Mouse (Mus musculus): ENCODE data around the gene Gm10521. TPM values are rescaled to one million over a fixed set of nuclear protein-coding genes. Genes with fewer than 3 reads are reported as not detected.
A peak's percentile ranks its signal among the peaks of the same experiment; 100 is the strongest.

Gene Gm10521
- polyA plus RNA-seq, 1 experiment from 2014 or later = not detected

GRCm38 (mm10) chr1:171917305-171918039, 22.0 kb downstream of the Gm10521 start, which contains the start of gene Slamf6:
Slamf6 (plus strand) TSS chr1:171917515.
- Histone ChIP-seq H3K4me1 (ENCODE audit: control insufficient read depth in 2 of 2, insufficient read depth in 2 of 2, low read length in 2 of 2) (no peaks in the 10 kb centered on the region), H3K9ac (ENCODE audit: low read length) (no peak within 1 kb of the TSS), H3K27me3 (ENCODE audit: control insufficient read depth, insufficient read depth, low read length) (no peaks in the 10 kb centered on the region), H3K9me3 (ENCODE audit: control insufficient read depth, low read length) (no peaks in the 10 kb centered on the region), H3K4me2 (ENCODE audit: low read length) (peak within 1 kb of the TSS; percentile 49), H3K4me3 (ENCODE audit: control insufficient read depth in 1 of 2, insufficient read depth in 1 of 2, low read depth in 1 of 2, low read length in 2 of 2) (no peak within 1 kb of the TSS), H3K36me3 (ENCODE audit: control insufficient read depth, insufficient read depth, low read length) (no peaks in the 10 kb centered on the region), H3K27ac (replicated peaks in 1 of 2; ENCODE audit: control insufficient read depth in 1 of 2, insufficient read depth in 1 of 2, low read depth in 2 of 2, low read length in 2 of 2) (no peak within 1 kb of the TSS)
- WGBS = 54% methylated on average over 14 of the region's 14 CpGs
- ATAC-seq (ENCODE audit: insufficient number of reproducible peaks, insufficient read depth, low FRiP score, low read depth) = no peak

GRCm38 (mm10) chr1:171918136-171918920, 22.9 kb downstream of the Gm10521 start:
- H3K4me1 ChIP-seq (ENCODE audit: control insufficient read depth in 2 of 2, insufficient read depth in 2 of 2, low read length in 2 of 2) = no peaks in the 10 kb centered on the region
- H3K36me3 ChIP-seq (ENCODE audit: control insufficient read depth, insufficient read depth, low read length) = no peaks in the 10 kb centered on the region
- no peak overlapping the region for H3K4me3 ChIP-seq (ENCODE audit: control insufficient read depth in 1 of 2, insufficient read depth in 1 of 2, low read depth in 1 of 2, low read length in 2 of 2)
- no peak for ATAC-seq (ENCODE audit: insufficient number of reproducible peaks, insufficient read depth, low FRiP score, low read depth)
- no peak overlapping the region for H3K9ac ChIP-seq (ENCODE audit: low read length)
- 61% methylated on average over 12 of the region's 12 CpGs for WGBS
- H3K4me2 ChIP-seq (ENCODE audit: low read length) = peak overlapping the region; percentile 49
- no peaks in the 10 kb centered on the region for H3K9me3 ChIP-seq (ENCODE audit: control insufficient read depth, low read length)
- H3K27ac ChIP-seq (replicated peaks in 1 of 2; ENCODE audit: control insufficient read depth in 1 of 2, insufficient read depth in 1 of 2, low read depth in 2 of 2, low read length in 2 of 2) = no peak overlapping the region
- H3K27me3 ChIP-seq (ENCODE audit: control insufficient read depth, insufficient read depth, low read length) = no peaks in the 10 kb centered on the region

DNA sequence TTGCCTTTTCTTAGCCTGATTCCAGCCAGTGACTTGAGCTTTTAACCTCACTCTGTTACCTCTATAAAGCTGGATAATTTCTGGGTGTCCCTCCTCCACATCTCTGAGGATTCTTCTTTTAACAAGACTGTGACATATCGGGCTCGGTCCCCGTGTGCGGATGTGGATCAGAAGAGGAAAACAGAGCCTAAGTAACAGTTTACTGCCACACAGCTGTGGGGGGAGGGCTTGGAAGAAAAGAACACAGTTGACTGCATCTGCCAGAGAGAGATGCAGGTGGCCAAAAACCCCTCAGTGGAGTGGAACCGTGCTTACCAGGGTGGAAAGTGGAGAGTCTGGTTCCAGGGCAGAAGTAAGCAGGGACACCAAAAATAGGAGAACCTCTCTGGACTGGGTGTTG, 23.7 kb downstream of the Gm10521 start:
- WGBS = 82% methylated on average over 5 of the region's 5 CpGs
- H3K4me1 ChIP-seq (ENCODE audit: control insufficient read depth in 2 of 2, insufficient read depth in 2 of 2, low read length in 2 of 2) = no peaks in the 10 kb centered on the region

GRCm38 (mm10) chr1:171919901-171920510, 24.5 kb downstream of the Gm10521 start:
- 79% methylated on average over 6 of the region's 6 CpGs for WGBS
- ATAC-seq (ENCODE audit: insufficient number of reproducible peaks, insufficient read depth, low FRiP score, low read depth) = no peak
- Histone ChIP-seq H3K4me1 (ENCODE audit: control insufficient read depth in 2 of 2, insufficient read depth in 2 of 2, low read length in 2 of 2) (no peaks in the 10 kb centered on the region), H3K36me3 (ENCODE audit: control insufficient read depth, insufficient read depth, low read length) (no peaks in the 10 kb centered on the region), H3K9me3 (ENCODE audit: control insufficient read depth, low read length) (no peaks in the 10 kb centered on the region), H3K27me3 (ENCODE audit: control insufficient read depth, insufficient read depth, low read length) (no peaks in the 10 kb centered on the region), H3K4me2 (ENCODE audit: low read length) (no peak overlapping the region), H3K9ac (ENCODE audit: low read length) (no peak overlapping the region), H3K4me3 (ENCODE audit: control insufficient read depth in 1 of 2, insufficient read depth in 1 of 2, low read depth in 1 of 2, low read length in 2 of 2) (no peak overlapping the region), H3K27ac (replicated peaks in 1 of 2; ENCODE audit: control insufficient read depth in 1 of 2, insufficient read depth in 1 of 2, low read depth in 2 of 2, low read length in 2 of 2) (no peak overlapping the region)

More for the DNA sequence above, 23.7 kb downstream of the Gm10521 start:
- H3K4me2 ChIP-seq (ENCODE audit: low read length) = no peak overlapping the region
- no peaks in the 10 kb centered on the region for H3K27me3 ChIP-seq (ENCODE audit: control insufficient read depth, insufficient read depth, low read length)
- H3K36me3 ChIP-seq (ENCODE audit: control insufficient read depth, insufficient read depth, low read length) = no peaks in the 10 kb centered on the region
- no peak overlapping the region for H3K27ac ChIP-seq (replicated peaks in 1 of 2; ENCODE audit: control insufficient read depth in 1 of 2, insufficient read depth in 1 of 2, low read depth in 2 of 2, low read length in 2 of 2)
- H3K9ac ChIP-seq (ENCODE audit: low read length) = no peak overlapping the region
- H3K4me3 ChIP-seq (ENCODE audit: control insufficient read depth in 1 of 2, insufficient read depth in 1 of 2, low read depth in 1 of 2, low read length in 2 of 2) = no peak overlapping the region
- H3K9me3 ChIP-seq (ENCODE audit: control insufficient read depth, low read length) = no peaks in the 10 kb centered on the region
- ATAC-seq (ENCODE audit: insufficient number of reproducible peaks, insufficient read depth, low FRiP score, low read depth) = no peak

DNA sequence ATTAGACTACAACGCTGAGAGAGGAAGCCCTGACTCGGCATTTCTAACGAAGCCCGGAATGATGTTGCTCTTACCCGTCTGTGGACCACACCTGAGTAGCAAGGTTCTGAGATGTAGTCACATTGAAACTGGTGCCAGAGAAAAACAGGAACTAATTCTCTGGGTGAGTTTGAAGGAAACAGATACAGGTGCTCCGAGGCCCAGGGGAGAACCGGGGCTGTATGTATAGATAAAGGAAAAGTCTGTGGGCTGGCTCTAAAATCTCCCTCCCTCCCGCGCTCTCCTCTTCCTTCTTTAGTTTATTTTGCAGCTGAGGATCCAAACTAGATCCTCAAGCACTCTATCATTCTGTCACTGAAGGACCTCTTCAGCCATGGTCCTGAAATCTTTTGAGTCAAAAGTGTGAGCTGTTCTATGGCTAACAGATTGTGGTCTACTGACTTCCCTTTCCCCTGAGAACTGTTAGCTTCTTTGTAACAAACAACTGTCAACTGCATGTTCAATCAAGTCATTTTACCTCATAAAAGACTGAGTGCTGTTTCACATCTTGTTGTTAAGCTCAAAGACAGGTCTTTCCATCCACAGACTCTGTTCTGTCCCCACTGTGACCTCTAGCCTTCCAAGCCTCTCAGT, 25.6 kb downstream of the Gm10521 start:
- H3K4me2 ChIP-seq (ENCODE audit: low read length) = no peak overlapping the region
- no peaks in the 10 kb centered on the region for H3K9me3 ChIP-seq (ENCODE audit: control insufficient read depth, low read length)
- 77% methylated on average over 9 of the region's 9 CpGs for WGBS
- H3K4me3 ChIP-seq (ENCODE audit: control insufficient read depth in 1 of 2, insufficient read depth in 1 of 2, low read depth in 1 of 2, low read length in 2 of 2) = no peak overlapping the region
- no peaks in the 10 kb centered on the region for H3K4me1 ChIP-seq (ENCODE audit: control insufficient read depth in 2 of 2, insufficient read depth in 2 of 2, low read length in 2 of 2)
- ATAC-seq (ENCODE audit: insufficient number of reproducible peaks, insufficient read depth, low FRiP score, low read depth) = no peak
- no peak overlapping the region for H3K27ac ChIP-seq (replicated peaks in 1 of 2; ENCODE audit: control insufficient read depth in 1 of 2, insufficient read depth in 1 of 2, low read depth in 2 of 2, low read length in 2 of 2)
- no peaks in the 10 kb centered on the region for H3K27me3 ChIP-seq (ENCODE audit: control insufficient read depth, insufficient read depth, low read length)
- H3K9ac ChIP-seq (ENCODE audit: low read length) = no peak overlapping the region
- no peaks in the 10 kb centered on the region for H3K36me3 ChIP-seq (ENCODE audit: control insufficient read depth, insufficient read depth, low read length)

DNA sequence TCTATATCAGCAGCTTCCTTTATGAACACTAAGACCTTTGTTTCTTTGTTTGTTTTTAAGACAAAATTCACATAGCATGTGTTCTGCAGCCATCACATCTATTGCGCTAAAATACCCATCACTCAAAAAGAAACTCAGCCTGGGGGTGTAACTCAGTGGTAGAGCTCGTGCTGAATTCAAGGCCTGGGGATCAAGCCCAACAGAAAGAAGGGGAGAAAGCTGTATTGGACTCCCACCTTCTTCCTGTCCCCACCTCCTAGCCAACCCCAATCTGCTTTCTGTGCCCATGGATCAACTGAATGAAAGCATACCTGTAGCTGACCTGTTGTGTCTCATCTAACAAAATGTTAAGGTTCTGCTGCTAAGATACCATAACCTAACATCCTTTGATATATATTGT, 26.2 kb downstream of the Gm10521 start:
- no peak for ATAC-seq (ENCODE audit: insufficient number of reproducible peaks, insufficient read depth, low FRiP score, low read depth)
- H3K4me2 ChIP-seq (ENCODE audit: low read length) = no peak overlapping the region

DNA sequence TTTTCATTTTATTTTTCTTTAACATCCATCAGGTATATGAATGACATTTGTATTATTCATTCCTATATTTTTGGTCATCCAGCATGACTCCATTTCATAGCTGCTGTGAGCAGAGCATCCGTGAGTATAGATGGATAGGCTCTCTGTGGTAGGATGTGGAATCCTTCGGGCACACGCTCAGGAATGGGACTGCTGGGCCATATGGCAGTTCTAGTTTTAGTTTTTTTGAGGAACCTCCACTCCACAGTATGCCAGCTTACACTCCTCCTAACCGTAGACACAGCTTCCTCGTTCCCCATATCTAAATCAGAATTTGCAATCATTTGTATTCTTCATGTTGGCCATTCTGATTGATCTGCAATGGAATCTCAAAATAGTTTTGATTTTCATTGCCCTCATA, 27.4 kb downstream of the Gm10521 start:
- Histone ChIP-seq H3K27me3 (ENCODE audit: control insufficient read depth, insufficient read depth, low read length) (no peaks in the 10 kb centered on the region), H3K4me3 (ENCODE audit: control insufficient read depth in 1 of 2, insufficient read depth in 1 of 2, low read depth in 1 of 2, low read length in 2 of 2) (no peak overlapping the region), H3K4me2 (ENCODE audit: low read length) (no peak overlapping the region), H3K36me3 (ENCODE audit: control insufficient read depth, insufficient read depth, low read length) (no peaks in the 10 kb centered on the region), H3K9me3 (ENCODE audit: control insufficient read depth, low read length) (no peaks in the 10 kb centered on the region), H3K4me1 (ENCODE audit: control insufficient read depth in 2 of 2, insufficient read depth in 2 of 2, low read length in 2 of 2) (no peaks in the 10 kb centered on the region), H3K27ac (replicated peaks in 1 of 2; ENCODE audit: control insufficient read depth in 1 of 2, insufficient read depth in 1 of 2, low read depth in 2 of 2, low read length in 2 of 2) (no peak overlapping the region), H3K9ac (ENCODE audit: low read length) (no peak overlapping the region)
- WGBS = 86% methylated on average over 5 of the region's 5 CpGs
- no peak for ATAC-seq (ENCODE audit: insufficient number of reproducible peaks, insufficient read depth, low FRiP score, low read depth)

More for the DNA sequence above, 26.2 kb downstream of the Gm10521 start:
- H3K27ac ChIP-seq (replicated peaks in 1 of 2; ENCODE audit: control insufficient read depth in 1 of 2, insufficient read depth in 1 of 2, low read depth in 2 of 2, low read length in 2 of 2) = no peak overlapping the region
- no peak overlapping the region for H3K4me3 ChIP-seq (ENCODE audit: control insufficient read depth in 1 of 2, insufficient read depth in 1 of 2, low read depth in 1 of 2, low read length in 2 of 2)
- H3K9me3 ChIP-seq (ENCODE audit: control insufficient read depth, low read length) = no peaks in the 10 kb centered on the region
- H3K27me3 ChIP-seq (ENCODE audit: control insufficient read depth, insufficient read depth, low read length) = no peaks in the 10 kb centered on the region
- H3K4me1 ChIP-seq (ENCODE audit: control insufficient read depth in 2 of 2, insufficient read depth in 2 of 2, low read length in 2 of 2) = no peaks in the 10 kb centered on the region
- 82% methylated on average over 2 of the region's 2 CpGs for WGBS
- H3K9ac ChIP-seq (ENCODE audit: low read length) = no peak overlapping the region
- H3K36me3 ChIP-seq (ENCODE audit: control insufficient read depth, insufficient read depth, low read length) = no peaks in the 10 kb centered on the region

Measured in heart, embryonic 14.5 days (tissue).